Mouse (Mus musculus): ENCODE data around the gene Gm28035. TPM values are rescaled to one million over a fixed set of nuclear protein-coding genes. Genes with fewer than 3 reads are reported as not detected.

Gm28035 gene
- total and polyA plus RNA-seq, 3 experiments = 4.6 to 7.6 (median 6.0) TPM

DNA sequence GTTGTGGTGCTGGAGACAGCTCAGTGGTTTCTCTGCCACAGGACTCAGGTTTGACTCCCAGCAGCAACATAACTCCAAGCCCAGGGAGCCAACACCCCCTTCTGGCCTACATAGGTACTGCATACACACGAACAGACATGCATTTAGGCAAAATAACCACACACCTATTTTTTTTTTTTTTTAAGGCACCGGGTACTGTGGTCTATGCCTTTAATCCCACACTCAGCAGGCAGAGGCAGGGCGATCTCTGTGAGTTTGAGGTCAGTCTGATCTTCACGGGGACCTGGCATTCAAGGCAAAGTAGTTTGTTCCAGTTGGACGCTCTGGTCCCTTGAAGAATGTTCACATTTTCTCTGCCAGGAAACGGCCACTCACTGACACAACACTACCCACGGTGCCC, 36.9 kb upstream of the Gm28035 start:
- 69% methylated on average over 7 of the region's 7 CpGs for WGBS
- Histone ChIP-seq H3K36me3 (ENCODE audit: control insufficient read depth, insufficient read depth, low read length) (no peaks in the 10 kb centered on the region), H3K4me1 (ENCODE audit: control insufficient read depth, insufficient read depth, low read length) (peaks cover 4% of the 10 kb centered on the region), H3K79me2 (replicated peaks; ENCODE audit: control insufficient read depth, insufficient read depth, low read length) (no peaks in the 10 kb centered on the region; the same call in 1 of the 2 replicates), H3K4me3 (no peak overlapping the region), H3K27me3 (ENCODE audit: control insufficient read depth, insufficient read depth, low read length) (no peaks in the 10 kb centered on the region), H3K9ac (ENCODE audit: low read depth, low read length) (no peak overlapping the region), H3K27ac (no peak overlapping the region)
- intact Hi-C loops (cut with DNase I) = no loop called here
- no peak for DNase-seq
- TF ChIP-seq CTCF (IDR thresholded peaks at IDR 0.05) (peak; percentile 60), EP300 (IDR thresholded peaks at IDR 0.05; ENCODE audit: insufficient read depth, low read depth, low read length) (no peak), POLR2A (IDR thresholded peaks at IDR 0.05; ENCODE audit: insufficient read depth, low read depth, low read length) (no peak)

DNA sequence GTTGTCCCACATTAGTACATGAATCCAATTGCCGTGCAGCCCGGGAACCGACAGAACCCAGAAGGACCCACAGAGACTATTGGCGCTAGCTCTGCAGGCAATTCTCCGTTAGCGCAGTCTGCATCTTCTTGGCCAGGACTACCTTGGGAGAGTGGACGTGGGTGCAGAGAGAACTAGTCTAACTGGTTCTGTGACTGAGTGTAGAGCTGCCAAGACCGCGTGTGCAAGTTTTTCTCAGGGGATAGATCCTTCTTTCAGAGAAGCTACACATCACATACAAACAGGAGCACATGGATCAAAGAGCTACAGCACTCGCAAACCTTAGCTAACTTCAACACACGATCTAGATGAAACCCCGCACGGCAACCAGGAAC, 35.1 kb upstream of the Gm28035 start:
- H3K4me3 ChIP-seq = peak overlapping the region; percentile 68
- H3K36me3 ChIP-seq (ENCODE audit: control insufficient read depth, insufficient read depth, low read length) = no peaks in the 10 kb centered on the region
- intact Hi-C loops (cut with DNase I) = loop anchor here (2.0 kb wide), 1 partner anchor 26 kb away; the partner anchor contains the start of gene Spout1
- H3K9ac ChIP-seq (ENCODE audit: low read depth, low read length) = peak overlapping the region; percentile 78
- WGBS = 0% methylated on average over 13 of the region's 13 CpGs
- no peak for DNase-seq
- peaks cover 4% of the 10 kb centered on the region for H3K4me1 ChIP-seq (ENCODE audit: control insufficient read depth, insufficient read depth, low read length)
- no peak for TF ChIP-seq CTCF (IDR thresholded peaks at IDR 0.05)
- no peak for TF ChIP-seq EP300 (IDR thresholded peaks at IDR 0.05; ENCODE audit: insufficient read depth, low read depth, low read length)
- no peak for TF ChIP-seq POLR2A (IDR thresholded peaks at IDR 0.05; ENCODE audit: insufficient read depth, low read depth, low read length)
- peak overlapping the region; percentile 91 for H3K27ac ChIP-seq
- no peaks in the 10 kb centered on the region for H3K27me3 ChIP-seq (ENCODE audit: control insufficient read depth, insufficient read depth, low read length)
- no peaks in the 10 kb centered on the region; the same call in 1 of the 2 replicates for H3K79me2 ChIP-seq (replicated peaks; ENCODE audit: control insufficient read depth, insufficient read depth, low read length)

- peak within 1 kb of the TSS; percentile 89 for H3K9ac ChIP-seq (ENCODE audit: low read depth, low read length)
- H3K36me3 ChIP-seq (ENCODE audit: control insufficient read depth, insufficient read depth, low read length) = no peaks in the 10 kb centered on the region
- no peaks in the 10 kb centered on the region; the same call in 1 of the 2 replicates for H3K79me2 ChIP-seq (replicated peaks; ENCODE audit: control insufficient read depth, insufficient read depth, low read length)
- no peaks in the 10 kb centered on the region for H3K27me3 ChIP-seq (ENCODE audit: control insufficient read depth, insufficient read depth, low read length)
- peak within 1 kb of the TSS; percentile 91 for H3K27ac ChIP-seq
- peaks cover 4% of the 10 kb centered on the region for H3K4me1 ChIP-seq (ENCODE audit: control insufficient read depth, insufficient read depth, low read length)
- peak within 1 kb of the TSS; percentile 68 for H3K4me3 ChIP-seq
- peak; percentile 95 for DNase-seq
- under 1% methylated on average over 44 of the region's 44 CpGs for WGBS
- intact Hi-C loops (cut with DNase I) = loop anchor here (1.0 to 2.0 kb wide), 3 partner anchors 27 to 65 kb away; partner anchors contain the start of genes Lrrc8a and Spout1
- TF ChIP-seq CTCF (IDR thresholded peaks at IDR 0.05) (no peak), POLR2A (IDR thresholded peaks at IDR 0.05; ENCODE audit: insufficient read depth, low read depth, low read length) (peak; percentile 91), EP300 (IDR thresholded peaks at IDR 0.05; ENCODE audit: insufficient read depth, low read depth, low read length) (peak; percentile 87)
Measured at GRCm38 (mm10) chr2:30205629-30206357, 34.6 kb upstream of the Gm28035 start, which contains the start of gene Kyat1. TSS of gene Kyat1 (minus strand) at chr2:30205847.

- no peaks in the 10 kb centered on the region; the same call in 1 of the 2 replicates for H3K79me2 ChIP-seq (replicated peaks; ENCODE audit: control insufficient read depth, insufficient read depth, low read length)
- no peaks in the 10 kb centered on the region for H3K36me3 ChIP-seq (ENCODE audit: control insufficient read depth, insufficient read depth, low read length)
- intact Hi-C loops (cut with DNase I) = loop anchor here (2.0 kb wide), 1 partner anchor 63 kb away; no protein-coding TSS in a partner anchor
- no peak overlapping the region for H3K27ac ChIP-seq
- WGBS = 76% methylated on average over 4 of the region's 4 CpGs
- H3K4me1 ChIP-seq (ENCODE audit: control insufficient read depth, insufficient read depth, low read length) = peaks cover 4% of the 10 kb centered on the region
- H3K4me3 ChIP-seq = no peak overlapping the region
- H3K9ac ChIP-seq (ENCODE audit: low read depth, low read length) = no peak overlapping the region
- DNase-seq = no peak
- H3K27me3 ChIP-seq (ENCODE audit: control insufficient read depth, insufficient read depth, low read length) = no peaks in the 10 kb centered on the region
- TF ChIP-seq CTCF (IDR thresholded peaks at IDR 0.05) (no peak), POLR2A (IDR thresholded peaks at IDR 0.05; ENCODE audit: insufficient read depth, low read depth, low read length) (no peak), EP300 (IDR thresholded peaks at IDR 0.05; ENCODE audit: insufficient read depth, low read depth, low read length) (no peak)
Measured at GRCm38 (mm10) chr2:30207401-30207800, 33.0 kb upstream of the Gm28035 start.

- peaks cover 5% of the 10 kb centered on the region for H3K4me1 ChIP-seq (ENCODE audit: control insufficient read depth, insufficient read depth, low read length)
- no peak for TF ChIP-seq CTCF (IDR thresholded peaks at IDR 0.05)
- TF ChIP-seq EP300 (IDR thresholded peaks at IDR 0.05; ENCODE audit: insufficient read depth, low read depth, low read length) = no peak
- TF ChIP-seq POLR2A (IDR thresholded peaks at IDR 0.05; ENCODE audit: insufficient read depth, low read depth, low read length) = no peak
- H3K27ac ChIP-seq = no peak overlapping the region
- no peak overlapping the region for H3K9ac ChIP-seq (ENCODE audit: low read depth, low read length)
- H3K36me3 ChIP-seq (ENCODE audit: control insufficient read depth, insufficient read depth, low read length) = no peaks in the 10 kb centered on the region
- no peak overlapping the region for H3K4me3 ChIP-seq
- no peaks in the 10 kb centered on the region; the same call in 1 of the 2 replicates for H3K79me2 ChIP-seq (replicated peaks; ENCODE audit: control insufficient read depth, insufficient read depth, low read length)
- no peaks in the 10 kb centered on the region for H3K27me3 ChIP-seq (ENCODE audit: control insufficient read depth, insufficient read depth, low read length)
- DNase-seq = no peak
- 70% methylated on average over 5 of the region's 5 CpGs for WGBS
- intact Hi-C loops (cut with DNase I) = loop anchor here (2.0 kb wide), 1 partner anchor 63 kb away; no protein-coding TSS in a partner anchor
Measured at GRCm38 (mm10) chr2:30207886-30208285, 32.5 kb upstream of the Gm28035 start.
